Mouse (Mus musculus) heart, postnatal 10 days (tissue): ENCODE data around the gene Car7. TPM values are rescaled to one million over a fixed set of nuclear protein-coding genes. Genes with fewer than 3 reads are reported as not detected.

Source experiments
- total RNA-seq, 2 experiments: library from RNA; stranded (reverse); gene quantifications; 2 replicates each; pipeline ENCODE4 v1.2.3; 2021

The Car7 gene
- total RNA-seq, 2 experiments from 2014 or later = 3.9 to 4.2 TPM

Other genes with a start within 250 kb of the Car7 start
- not detected for gene Cmtm2a, start 241.5 kb upstream of the Car7 start, total RNA-seq
- not detected for gene Gm45711, start 224.6 kb upstream of the Car7 start, total RNA-seq
- not detected for gene Cmtm1, start 224.5 kb upstream of the Car7 start, total RNA-seq
- gene Gm11020, start 213.1 kb upstream of the Car7 start, total RNA-seq = not detected
- gene Cmtm2b, start 212.5 kb upstream of the Car7 start, total RNA-seq = not detected
- 10 to 100 TPM; 45.9 to 52.0 TPM for gene Cmtm3, start 195.3 kb upstream of the Car7 start, total RNA-seq
- 10 to 100 TPM; 16.4 to 16.8 TPM for gene Cmtm4, start 138.9 kb upstream of the Car7 start, total RNA-seq
- gene Dync1li2, start 91.6 kb upstream of the Car7 start, total RNA-seq = 100 to 1,000 TPM in 1 of 2 experiments, 10 to 100 TPM in 1; 86.4 to 125 TPM
- gene Terb1, start 24.8 kb upstream of the Car7 start, total RNA-seq = not detected
- gene Nae1, start 52 bp upstream of the Car7 start, total RNA-seq = 10 to 100 TPM; 32.9 to 36.4 TPM
- 10 to 100 TPM in 1 of 2 experiments, 1 to 10 TPM in 1; 7.2 to 10.6 TPM for gene Pdp2, start 56.8 kb downstream of the Car7 start, total RNA-seq
- 1 to 10 TPM; 3.2 to 3.6 TPM for gene Cdh16, start 89.7 kb downstream of the Car7 start, total RNA-seq
- gene Rrad, start 96.6 kb downstream of the Car7 start, total RNA-seq = 100 to 1,000 TPM; 221 to 337 TPM
- 10 to 100 TPM; 65.1 to 71.7 TPM for gene Ciao2b, start 107.3 kb downstream of the Car7 start, total RNA-seq
- not detected for gene Ces2a, start 199.3 kb downstream of the Car7 start, total RNA-seq